Mouse (Mus musculus) heart, postnatal 0 days (tissue): Measurements from ENCODE around the gene Zfp212.

Experiments used
- CTCF ChIP-seq: IDR thresholded peaks from 2 replicates; pipeline ENCODE4 v1.5.1; 2016; ENCODE audit warnings: antibody characterized with exemption, control low read depth, low read depth
- EP300 ChIP-seq: IDR thresholded peaks from 2 replicates; pipeline ENCODE4 v1.6.1; 2016; ENCODE audit warnings: antibody characterized with exemption, low read depth

DNA sequence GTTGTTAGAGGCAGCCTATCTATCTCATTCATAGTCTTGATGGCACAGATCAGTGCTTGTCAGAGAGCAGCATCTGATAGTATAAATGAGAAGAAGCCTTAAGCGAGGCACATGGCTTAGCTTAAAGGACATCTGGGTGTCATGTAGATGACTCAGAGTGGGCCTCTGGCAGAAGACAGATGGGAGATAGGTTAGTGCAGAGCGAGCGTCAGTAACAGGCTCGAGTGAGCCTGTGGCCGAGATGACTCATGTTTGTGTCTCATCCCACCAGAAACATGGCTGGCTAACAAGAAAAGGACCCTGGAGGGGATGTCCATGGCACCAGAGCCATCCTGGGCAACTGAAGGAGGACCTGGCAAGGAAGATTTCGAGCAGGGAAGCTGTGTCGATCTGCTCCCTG, 42.8 kb downstream of the Zfp212 start:
- no peak for TF ChIP-seq EP300
- no peak for TF ChIP-seq CTCF
